Mouse (Mus musculus) myocyte (in vitro differentiated cells): ENCODE measurements around the gene Rbm18.

ENCODE experiments used
- CEBPB ChIP-seq: IDR thresholded peaks from 2 replicates; pipeline ENCODE4 v1.6.1; 2011; ENCODE audit warnings: mild to moderate bottlenecking, moderate library complexity; ENCODE audit not compliant: poor library complexity, insufficient read depth, severe bottlenecking
- E2F4 ChIP-seq: IDR thresholded peaks from one replicate; pipeline ENCODE4 v1.6.1; 2011; ENCODE audit warnings: mild to moderate bottlenecking, control low read depth, moderate library complexity; ENCODE audit not compliant: insufficient read depth
- MAX ChIP-seq: IDR thresholded peaks from one replicate; pipeline ENCODE4 v1.6.1; 2011; ENCODE audit warnings: low read depth, mild to moderate bottlenecking, control low read depth
- MYOD1 ChIP-seq, 3 experiments: IDR thresholded peaks; one replicate each; pipeline ENCODE4 v1.6.1; 2011; ENCODE audit warnings: control low read depth in 2 of 3, low read depth in 2 of 3, mild to moderate bottlenecking in 2 of 3, moderate library complexity in 1 of 3; ENCODE audit not compliant: insufficient read length in 2 of 3, control insufficient read depth in 1 of 3
- MYOG ChIP-seq, 3 experiments: IDR thresholded peaks; one replicate each; pipeline ENCODE4 v1.6.1; 2011; ENCODE audit warnings: control low read depth in 2 of 3, low read depth in 2 of 3, mild to moderate bottlenecking in 2 of 3; ENCODE audit not compliant: insufficient read length in 2 of 3, control insufficient read depth in 1 of 3, insufficient read depth in 1 of 3
- POLR2A ChIP-seq: IDR thresholded peaks from one replicate; pipeline ENCODE4 v1.6.1; 2011; ENCODE audit warnings: low read depth, mild to moderate bottlenecking, control low read depth, moderate library complexity; ENCODE audit not compliant: insufficient read length
- REST ChIP-seq: IDR thresholded peaks from one replicate; pipeline ENCODE4 v1.6.1; 2011; ENCODE audit warnings: mild to moderate bottlenecking, control low read depth, moderate library complexity; ENCODE audit not compliant: insufficient read depth, insufficient read length
- TCF12 ChIP-seq: IDR thresholded peaks from one replicate; pipeline ENCODE4 v1.6.1; 2011; ENCODE audit warnings: mild to moderate bottlenecking, control low read depth; ENCODE audit not compliant: poor library complexity, insufficient read depth, severe bottlenecking

- TF ChIP-seq MYOD1 (IDR thresholded peaks at IDR 0.05; ENCODE audit: control insufficient read depth in 1 of 3, insufficient read length in 2 of 3, low read depth in 2 of 3) (no peak), E2F4 (no peak), POLR2A (no peak), MYOG (IDR thresholded peaks at IDR 0.05; ENCODE audit: control insufficient read depth in 1 of 3, insufficient read depth in 1 of 3, insufficient read length in 2 of 3, low read depth in 2 of 3) (no peak), TCF12 (no peak), MAX (no peak), CEBPB (no peak), REST (no peak)
Measured at GRCm38 (mm10) chr2:36103069-36103554, 33.5 kb downstream of the Rbm18 start.
